Mouse (Mus musculus): Measurements from ENCODE around the gene Gpr108.

The Gpr108 gene

DNA sequence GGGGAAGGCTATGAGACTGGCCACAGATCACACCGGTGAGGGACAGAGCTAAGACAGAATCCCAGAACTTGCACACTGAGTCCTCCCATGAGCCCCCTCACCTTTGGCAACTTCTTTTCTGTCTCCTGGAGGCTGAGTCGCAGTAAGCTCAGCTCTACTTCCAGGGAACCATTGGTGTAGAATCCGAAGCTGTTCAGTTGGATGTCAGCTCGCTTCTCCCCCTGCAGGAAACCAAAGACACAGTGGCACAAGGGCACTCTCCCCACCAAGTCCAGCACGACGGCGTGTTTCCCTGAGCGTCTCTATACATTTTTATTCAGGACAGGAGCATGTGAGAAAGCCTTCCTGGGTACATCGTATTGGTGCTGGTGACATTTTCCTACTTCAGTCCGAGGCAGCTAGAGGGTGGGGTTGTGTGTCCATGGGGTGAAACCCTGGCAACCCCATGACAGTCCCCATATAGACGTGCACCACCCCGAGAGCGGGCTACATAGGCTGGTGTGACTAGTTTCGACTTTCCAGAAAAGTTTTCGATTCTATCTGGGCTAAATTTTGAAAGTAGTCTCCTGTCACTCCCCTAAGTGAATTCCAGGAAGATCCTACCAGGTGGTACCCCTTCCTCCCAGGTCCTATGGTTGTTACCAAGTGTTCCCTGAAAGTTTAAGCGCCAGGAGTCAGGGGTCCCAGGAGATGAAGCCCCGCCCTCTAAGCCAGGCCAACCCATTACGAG, 1.4 kb downstream of the Gpr108 start:
- no peak for DNase-seq (ENCODE audit: low read depth, low spot score)

DNA sequence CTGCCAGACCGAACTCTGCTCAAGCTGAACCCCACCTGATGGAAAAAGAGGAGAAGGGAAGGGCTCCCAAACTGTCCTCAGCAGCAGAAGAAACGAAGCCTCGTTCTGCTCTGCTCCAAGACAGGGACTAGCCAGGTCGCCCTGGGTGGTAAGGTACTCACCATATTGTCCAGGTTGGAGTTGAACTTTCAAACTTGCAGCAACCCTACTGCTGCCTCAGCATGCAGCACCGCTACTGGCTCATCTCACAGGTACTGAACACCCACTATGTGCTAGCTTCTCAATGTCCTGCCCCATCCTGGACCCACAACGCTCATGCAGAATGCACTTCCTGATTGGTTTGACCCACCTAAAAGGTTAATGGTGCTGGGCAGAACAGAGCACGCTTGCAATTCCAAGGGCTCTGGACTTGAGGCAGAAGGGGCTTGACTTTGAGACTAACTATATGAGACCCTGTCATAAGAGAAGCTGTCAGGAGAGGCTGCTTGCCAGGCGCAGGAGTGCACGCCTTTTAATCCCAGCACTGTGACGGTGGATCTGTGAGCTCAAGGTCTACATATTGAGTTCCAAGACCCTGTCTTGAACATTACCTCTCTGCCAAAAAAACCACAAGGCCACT, 2.8 kb downstream of the Gpr108 start:
- DNase-seq (ENCODE audit: low read depth, low spot score): no peak

DNA sequence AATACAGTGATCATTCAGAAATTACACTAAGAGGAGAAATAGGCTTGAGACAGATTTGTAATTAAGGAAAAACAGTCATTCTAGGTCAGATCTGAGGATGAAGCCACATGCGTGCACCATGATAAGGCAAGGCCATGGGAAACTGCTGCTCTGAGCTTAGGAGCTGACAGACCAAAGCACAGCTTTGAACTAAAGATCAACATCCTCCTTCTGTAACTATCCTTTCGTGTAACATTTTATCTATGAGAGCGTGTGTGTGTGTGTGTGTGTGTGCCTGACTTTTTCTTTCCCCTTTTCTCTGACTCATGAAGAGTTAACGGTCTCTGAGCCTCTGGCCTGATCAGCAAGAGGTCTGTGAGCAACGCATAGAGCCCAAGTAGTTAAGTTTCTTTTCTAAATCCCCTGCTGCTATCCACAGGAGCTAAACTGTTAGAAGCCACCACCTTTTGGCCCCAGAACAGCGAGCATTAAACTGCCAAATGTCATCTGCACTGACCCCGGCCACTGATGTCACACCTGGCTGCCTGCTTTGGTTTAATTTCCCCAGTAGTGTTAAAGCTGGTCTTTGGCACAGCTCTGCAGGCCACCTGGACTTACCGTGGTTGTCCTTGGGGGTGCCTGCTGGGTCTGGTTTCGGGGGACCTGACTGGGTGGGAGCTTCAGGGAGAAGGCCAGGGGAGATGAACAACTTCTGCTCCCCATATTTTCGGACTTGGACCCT, 4.4 kb downstream of the Gpr108 start:
- no peak for DNase-seq (ENCODE audit: low read depth, low spot score)

DNA sequence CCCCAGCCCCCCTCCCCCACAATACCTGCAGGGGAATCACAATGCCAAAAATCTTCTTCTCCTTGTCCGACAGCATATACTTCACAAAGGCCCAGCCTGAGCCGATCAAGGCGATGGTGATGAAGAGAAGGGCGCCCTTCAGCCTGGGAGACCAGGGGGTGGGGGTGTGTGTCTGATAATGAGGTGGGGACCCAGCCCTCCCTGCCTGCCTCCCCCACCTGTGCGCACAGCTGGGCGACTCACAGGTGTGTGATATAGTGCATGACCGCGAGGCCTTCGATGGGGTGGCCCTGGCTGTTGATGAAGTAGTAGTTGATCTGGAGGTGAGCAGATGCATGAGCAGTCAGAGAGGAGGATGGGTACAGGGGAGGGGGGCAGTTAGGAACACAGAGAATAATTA, 11.1 kb downstream of the Gpr108 start:
- DNase-seq (ENCODE audit: low read depth, low spot score): no peak

DNA sequence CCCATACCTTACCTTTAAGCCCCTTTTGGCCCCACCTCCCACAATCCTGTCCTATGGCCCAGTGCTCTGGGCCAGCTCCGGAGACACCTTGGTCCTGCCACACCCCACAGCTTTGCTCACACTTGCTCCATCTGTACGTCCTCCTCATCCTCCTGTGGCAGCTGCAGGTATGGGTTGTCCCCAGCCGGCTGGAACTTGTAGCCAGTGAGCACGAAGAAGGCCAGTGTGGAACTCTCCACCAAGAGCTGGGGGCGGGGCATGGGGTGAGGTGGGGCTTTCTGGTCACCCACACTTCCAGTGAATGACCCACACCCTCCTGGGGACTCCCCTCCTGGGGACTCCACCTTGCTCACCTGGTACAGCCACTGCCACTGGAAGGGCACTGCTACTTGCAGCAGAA, 12.4 kb downstream of the Gpr108 start:
- DNase-seq (ENCODE audit: low read depth, low spot score): no peak

DNA sequence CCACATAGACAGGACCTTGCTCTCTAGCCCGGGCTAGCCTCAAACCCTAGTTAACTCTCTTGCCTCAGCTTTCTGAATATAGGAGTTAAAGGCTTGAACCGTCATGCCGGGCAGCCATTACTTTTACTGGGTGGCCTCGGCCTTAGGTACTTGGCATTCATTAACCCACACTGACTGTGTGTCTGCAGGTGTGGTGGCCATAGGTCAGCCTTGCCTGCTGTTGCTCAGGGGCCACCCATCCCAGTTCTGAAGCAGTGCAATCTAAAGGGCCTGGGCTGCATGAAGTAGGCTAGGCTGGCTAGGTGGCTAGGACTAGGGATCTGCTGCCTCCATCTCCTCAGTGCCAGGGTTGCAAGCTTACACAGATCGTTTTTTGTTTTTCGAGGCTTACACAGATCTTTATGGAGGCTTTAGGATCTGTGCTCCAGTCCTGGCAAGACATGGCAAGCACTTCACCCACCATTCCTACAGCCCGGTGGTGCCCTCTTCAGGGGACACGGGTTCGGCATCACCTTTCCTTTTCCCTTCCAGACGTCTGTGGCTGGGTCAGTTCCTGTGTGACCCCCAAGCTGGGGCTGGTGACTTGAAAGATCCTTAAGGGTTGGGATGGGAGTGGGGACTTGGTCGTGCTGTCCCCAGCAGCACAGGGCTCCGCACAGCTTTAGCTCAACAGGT, 13.9 kb downstream of the Gpr108 start:
- no peak for DNase-seq (ENCODE audit: low read depth, low spot score)

DNA sequence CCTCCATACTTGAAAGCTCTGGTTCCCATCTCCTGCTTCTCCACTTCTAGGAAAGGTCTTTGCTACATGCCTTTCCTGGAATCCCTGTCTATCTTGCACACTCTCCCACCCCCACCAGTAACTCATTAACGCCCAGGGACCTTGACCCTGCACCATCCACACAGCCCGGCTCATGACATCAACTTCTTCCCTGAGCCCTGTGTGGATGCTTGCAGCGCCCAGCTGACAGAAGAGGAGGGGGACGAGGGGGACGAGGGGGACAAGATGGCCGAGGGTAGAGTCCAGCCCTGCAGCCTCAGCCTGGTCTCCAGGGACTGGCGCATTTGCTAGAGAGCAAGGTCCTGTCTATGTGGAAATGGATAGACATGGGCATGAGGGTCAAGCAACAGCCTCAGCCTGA, 15.2 kb downstream of the Gpr108 start:
- no peak for DNase-seq (ENCODE audit: low read depth, low spot score)

DNA sequence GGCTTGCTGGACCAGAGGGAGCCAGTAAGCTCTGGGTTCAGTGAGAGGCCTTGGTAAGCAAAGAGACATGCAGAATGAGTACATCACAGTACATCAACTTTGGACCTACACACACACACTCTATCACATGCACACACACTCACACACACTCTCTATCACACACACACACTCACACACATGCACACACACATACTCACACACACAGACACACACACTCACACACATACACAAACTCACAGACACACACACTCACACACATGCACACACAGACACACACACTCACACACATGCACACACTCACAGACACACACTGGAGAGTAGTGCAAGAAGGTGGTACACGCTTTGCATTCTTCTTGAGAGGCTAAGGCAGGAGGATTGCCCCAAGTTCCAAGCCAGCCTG, 16.0 kb downstream of the Gpr108 start:
- DNase-seq (ENCODE audit: low read depth, low spot score): no peak

DNA sequence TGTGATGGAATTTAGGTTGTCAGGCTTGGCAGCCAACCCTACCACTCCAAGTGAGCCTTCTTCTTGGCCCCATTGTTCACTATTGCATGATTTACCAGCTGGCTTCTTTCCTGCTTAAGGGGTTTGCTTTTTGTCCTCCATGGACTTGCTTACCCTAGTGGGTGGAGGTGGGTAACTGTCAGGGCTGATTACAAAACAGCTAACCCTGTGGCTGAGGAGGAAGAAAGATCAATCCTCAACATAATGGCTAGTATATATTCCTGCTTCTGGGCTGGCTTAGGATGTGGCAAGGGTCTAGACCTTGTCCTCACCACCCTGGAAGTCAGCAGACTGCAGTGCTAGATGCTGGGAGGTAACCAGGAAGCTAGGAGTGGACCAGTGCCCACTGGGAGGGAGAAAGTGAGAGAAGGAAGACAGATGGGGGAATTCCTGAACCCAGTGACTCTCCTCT, 16.9 kb downstream of the Gpr108 start:
- no peak for DNase-seq (ENCODE audit: low read depth, low spot score)

DNA sequence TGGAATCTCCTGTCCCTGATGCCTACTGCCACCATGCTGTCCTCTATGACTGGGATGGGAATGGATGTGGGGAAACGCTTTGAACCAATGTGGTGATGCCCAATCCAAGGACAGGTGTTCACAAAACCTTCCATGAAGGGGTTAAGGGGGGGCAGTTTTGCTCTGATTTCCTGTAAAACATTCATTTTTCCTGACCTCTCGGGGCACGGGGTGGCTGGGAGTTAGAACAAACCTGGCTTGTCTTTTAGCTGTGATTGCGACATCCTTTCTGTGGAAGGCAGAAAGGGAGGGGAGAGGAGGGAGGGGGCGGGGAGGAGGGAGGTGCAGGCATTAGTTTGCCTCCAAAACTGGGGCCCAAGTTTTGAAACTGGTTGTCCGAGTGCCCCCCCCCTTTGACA, 17.5 kb downstream of the Gpr108 start:
- no peak for DNase-seq (ENCODE audit: low read depth, low spot score)

DNA sequence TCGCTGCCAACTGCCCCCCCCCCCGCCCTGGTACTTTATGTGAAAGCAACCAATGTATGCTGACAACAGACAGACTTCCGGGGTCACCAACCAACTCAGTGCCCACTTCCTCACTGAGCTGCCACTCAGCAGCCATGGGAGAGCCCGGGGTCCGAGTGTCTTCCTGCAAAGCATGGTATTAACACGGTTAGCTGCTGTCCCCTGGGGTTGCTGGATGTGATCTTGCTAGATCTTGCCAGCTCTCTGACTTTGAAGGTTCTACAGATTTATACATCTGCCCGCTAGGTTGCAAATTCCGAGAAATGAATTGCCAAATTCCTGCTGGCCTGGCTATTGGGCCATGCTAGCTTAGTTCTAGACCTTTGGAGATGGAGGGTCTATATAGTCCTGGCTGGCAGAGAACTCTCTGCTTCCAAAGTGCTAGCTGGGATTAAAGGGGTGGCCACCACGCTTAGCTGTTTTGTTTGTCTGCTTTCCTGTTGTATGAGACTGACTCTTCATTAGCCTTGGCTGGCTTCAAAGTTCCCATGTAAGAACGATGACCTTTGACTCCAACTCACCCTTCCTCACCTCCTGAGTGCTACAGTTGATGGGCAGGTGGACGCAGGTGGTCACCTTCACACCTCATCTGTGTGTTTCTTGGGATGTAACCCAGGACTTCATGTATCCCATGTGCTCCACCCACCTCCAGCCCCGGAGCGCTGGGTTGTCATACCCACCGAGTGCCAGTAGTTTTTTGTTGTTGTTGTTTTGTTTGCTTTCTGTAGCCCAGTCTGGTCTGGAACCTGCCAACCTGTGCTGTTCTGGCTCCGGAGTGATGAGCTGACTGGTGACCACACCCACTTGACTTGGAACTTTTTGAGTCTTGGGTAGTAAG, 18.2 kb downstream of the Gpr108 start:
- no peak for DNase-seq (ENCODE audit: low read depth, low spot score)

DNA sequence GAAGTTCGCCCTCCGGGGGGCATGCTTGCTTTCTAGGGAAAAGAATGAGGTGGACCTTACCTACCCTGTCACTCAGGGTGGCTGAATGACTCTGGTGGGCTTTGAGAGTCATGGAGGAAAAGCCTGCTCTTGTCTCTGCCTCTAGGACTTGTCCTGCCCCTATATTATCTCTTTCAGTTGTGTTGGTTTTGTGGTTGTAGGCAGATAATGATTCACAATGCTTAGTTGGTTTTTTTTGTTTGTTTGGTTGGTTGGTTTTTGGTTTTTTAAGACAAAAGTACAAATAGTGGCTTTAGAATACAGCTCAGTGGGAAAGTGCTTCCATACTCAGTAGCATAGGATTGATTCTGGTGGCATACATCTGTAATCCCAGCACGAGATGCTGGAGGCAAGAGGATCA, 19.4 kb downstream of the Gpr108 start:
- DNase-seq (ENCODE audit: low read depth, low spot score): no peak

DNA sequence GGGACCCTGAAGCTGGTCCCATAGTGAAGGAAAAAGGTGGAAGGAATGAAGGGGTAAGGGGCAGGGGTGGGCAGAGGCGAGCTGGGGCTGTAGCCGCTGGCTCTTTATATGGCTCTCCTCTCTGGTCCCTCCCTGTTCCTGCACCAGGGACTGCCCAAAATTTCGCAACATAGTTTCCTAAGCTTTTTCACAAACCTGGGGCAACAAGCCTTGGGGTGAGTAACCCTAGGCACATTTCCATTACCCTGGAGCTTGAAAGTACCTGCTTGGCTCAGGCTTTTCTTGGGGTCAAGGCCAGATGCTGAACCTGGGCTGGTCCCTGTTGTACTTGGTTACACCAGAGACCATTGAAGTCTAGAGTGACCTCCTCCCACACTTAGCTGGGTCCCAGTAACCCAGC, 20.2 kb downstream of the Gpr108 start, which contains the start of gene C3:
TSS of gene C3 (minus strand) at position 123 of the 400 bp plus-strand sequence.
- no peak for DNase-seq (ENCODE audit: low read depth, low spot score)

DNA sequence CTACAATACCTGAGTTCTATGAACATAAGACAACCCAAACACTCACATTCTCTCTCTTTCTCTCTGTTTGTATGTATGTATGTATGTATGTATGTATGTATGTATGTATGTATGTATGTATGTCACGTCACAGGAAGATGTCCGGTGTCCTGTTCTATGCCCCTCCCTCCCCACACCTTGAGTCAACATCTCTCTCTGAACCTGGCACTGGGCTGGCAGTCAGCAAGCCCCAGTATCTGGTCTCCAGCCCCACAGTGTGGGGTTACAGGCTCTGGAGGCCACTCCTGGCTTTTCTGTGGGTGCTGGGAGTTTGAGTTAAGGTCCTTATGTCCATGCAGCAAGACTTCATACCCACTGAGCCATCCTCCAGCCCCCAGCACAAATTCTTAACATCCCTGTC, 20.8 kb downstream of the Gpr108 start:
- DNase-seq (ENCODE audit: low read depth, low spot score): no peak

DNA sequence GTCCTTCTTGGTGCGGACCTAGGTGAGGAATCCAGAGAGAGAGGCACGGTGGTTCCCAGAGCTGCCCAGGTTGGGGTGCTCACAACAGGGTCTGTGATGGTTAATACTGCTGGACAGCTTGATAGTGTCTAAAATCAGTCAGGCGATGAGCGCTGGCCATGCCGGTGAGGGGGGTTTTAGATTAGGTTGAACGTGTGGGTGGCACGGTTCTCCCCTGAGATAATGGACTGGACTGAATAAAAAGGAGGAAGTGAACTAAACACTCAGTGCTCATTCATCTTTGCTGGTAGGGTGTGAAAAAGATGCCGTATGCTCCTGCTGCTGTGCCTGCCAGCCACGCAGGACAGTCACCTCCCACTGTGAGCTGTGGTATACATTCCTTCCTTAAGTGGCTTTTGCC, 24.9 kb downstream of the Gpr108 start:
- DNase-seq (ENCODE audit: low read depth, low spot score): no peak

DNA sequence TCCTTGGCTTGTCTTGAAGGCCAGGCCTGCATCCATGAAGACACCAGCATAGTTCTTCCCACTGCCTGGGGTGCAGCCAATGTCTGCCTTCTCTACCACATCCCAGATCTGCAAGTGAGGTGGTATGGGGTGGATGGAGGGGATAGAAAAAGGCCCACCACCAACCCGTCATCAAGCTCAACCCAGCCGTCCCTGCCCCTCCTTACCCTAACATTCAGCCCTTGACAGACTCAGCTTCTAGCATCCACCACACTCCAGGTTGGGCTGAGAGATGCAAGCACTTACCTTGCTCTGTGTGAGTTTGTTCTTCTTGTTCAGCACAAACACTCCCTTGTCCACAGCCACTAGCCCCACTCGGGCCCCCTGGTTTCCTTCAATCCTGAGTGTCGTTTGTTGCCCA, 26.3 kb downstream of the Gpr108 start:
- no peak for DNase-seq (ENCODE audit: low read depth, low spot score)

DNA sequence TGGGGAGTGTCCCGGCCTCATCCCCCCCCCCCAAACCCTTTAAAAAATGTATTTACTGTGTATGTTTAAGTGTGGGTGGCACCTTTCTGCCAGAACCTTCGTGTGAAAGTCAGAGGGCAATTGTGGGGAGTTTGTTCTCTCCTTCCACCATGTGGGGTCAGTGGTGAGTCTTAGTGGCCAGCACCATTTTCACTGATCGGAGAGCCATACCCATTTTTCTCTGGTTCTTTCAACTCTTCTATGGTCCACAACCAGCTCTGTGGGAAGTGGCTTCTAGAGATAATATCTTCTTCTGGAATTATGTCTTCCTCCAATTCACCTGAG, 28.4 kb downstream of the Gpr108 start:
- DNase-seq (ENCODE audit: low read depth, low spot score): peak; percentile 47

DNA sequence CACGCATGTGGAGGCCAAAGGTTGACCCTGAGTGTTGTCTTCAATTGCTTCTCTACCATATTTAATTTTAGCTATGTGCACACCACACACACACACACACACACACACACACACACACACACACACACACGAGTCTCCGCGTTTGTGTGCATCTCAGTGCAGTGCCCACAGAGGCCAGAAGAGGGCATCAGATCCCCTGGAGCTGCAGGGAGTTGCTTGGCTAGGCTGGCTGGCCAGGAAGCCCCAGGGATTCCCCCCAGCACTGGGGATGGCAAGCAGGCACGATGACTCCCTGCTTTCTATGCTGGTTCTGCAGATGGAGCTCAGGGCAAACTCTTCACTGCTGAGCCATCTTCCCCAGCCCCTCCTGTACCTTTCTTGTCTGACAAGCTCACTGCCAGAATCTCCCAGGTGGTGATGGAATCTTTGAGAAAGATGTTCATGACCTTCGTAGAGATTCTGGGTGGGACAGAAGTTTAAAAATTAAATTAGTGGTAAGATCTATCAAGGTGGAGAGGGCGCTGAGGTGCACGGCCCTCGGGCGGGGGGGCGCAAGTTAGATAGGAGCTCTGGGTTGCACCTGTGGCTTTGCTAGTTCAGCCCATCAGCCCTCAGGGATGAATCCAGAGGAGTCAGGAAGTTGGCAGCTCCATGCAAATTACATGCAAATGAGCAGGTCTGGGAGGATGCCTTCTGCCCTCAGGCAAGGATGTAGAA, 28.9 kb downstream of the Gpr108 start:
- DNase-seq (ENCODE audit: low read depth, low spot score): peak; percentile 64

DNA sequence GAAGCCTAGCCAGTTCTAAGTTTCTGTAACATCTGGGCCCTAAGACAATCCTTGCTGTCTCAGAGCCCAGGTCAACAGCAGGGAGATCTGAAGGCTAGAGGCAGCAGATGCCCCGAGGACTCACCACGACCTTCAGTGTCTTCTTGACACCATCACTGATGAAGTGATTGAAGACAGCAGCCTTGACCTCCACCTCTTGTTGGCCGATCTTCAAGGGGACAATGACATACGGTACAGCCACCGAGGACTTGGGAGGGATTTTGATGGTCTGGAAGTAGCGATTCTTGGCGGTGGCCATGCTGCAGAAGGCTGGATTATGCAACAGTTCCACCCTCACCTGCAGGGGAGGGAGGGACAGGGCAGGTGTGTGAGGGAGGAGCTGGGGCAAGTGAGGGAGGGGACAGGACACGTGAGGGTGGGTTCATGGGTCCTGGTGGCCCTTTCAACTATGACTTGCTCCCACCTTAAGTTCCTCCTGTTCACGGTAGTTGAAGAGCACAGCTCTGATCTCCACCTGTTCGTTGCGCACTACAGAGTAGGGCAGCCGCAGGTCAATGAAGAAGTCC, 29.8 kb downstream of the Gpr108 start:
- DNase-seq (ENCODE audit: low read depth, low spot score): no peak

DNA sequence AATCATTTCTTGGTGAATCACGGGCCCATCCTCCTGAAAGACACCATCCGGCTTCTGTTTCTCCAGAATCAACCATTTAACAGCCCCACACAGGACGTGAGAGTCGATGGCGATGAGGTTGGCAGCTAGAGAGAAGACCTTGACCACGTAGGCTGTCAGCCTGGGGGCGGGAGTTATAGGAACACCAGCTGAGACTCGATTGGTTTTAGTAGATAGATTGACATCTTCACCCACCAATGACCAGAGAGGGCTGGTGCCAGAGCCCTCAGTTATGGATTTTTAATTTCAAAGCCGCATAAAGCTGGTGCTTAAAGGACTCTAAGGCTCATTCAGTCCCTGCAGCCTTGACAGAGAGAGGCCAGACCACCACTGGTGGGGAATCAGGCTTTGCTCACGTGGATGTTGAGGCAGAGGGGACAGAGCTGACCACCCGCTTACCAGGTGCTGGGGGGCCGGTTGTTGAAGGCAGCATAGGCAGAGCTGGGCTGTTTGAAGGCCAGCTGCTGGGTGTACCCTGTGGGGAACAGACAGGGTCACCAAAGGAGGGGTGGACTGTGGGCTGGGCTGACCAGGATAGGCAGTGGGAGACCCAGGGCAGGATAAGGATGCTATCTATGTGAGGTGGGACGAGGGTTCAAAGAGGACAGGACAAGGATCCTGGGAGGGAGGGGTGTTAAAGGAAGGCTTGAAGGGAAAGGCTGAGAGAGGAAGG, 33.4 kb downstream of the Gpr108 start:
- DNase-seq (ENCODE audit: low read depth, low spot score): peak; percentile 73

Data from R1 (cell line).